Mouse (Mus musculus) ovary, adult 18-20 months (tissue): ENCODE measurements at regions not wholly inside any gene's neighbourhood (a gene's known extent, or its start where the extent isn't known, plus 50 kb on each side); places are given as distances from the start of the nearest gene placed in this dataset.

Source experiments
- DNase-seq: peaks from one replicate; pipeline ENCODE4 v3.0.0; 2022; ENCODE audit warnings: low spot score, mixed read lengths

- no peak for DNase-seq
These were observed 216.2 kb downstream of the Setd4 start for GRCm38 (mm10) chr16:93387578-93388116.

GRCm38 (mm10) chr16:93384039-93384537 lies 219.8 kb downstream of the Setd4 start:
- no peak for DNase-seq

- DNase-seq, result no peak
These were observed 220.9 kb downstream of the Setd4 start for GRCm38 (mm10) chr16:93382945-93383344.

- DNase-seq, result no peak
These were observed 222.9 kb downstream of the Setd4 start for GRCm38 (mm10) chr16:93380717-93381671.

- DNase-seq, result no peak
These were observed 223.7 kb downstream of the Setd4 start for GRCm38 (mm10) chr16:93380117-93380516.

- no peak for DNase-seq
These were observed 224.3 kb downstream of the Setd4 start for GRCm38 (mm10) chr16:93379611-93380010.

- no peak for DNase-seq
These were observed 229.2 kb downstream of the Setd4 start for GRCm38 (mm10) chr16:93374669-93375068.

- DNase-seq, result no peak
These were observed 234.1 kb downstream of the Setd4 start for GRCm38 (mm10) chr16:93369766-93370146.

- no peak for DNase-seq
These were observed 234.8 kb downstream of the Setd4 start for GRCm38 (mm10) chr16:93368824-93369765.

GRCm38 (mm10) chr16:93367995-93368394 lies 235.9 kb downstream of the Setd4 start:
- DNase-seq, result no peak

GRCm38 (mm10) chr16:93367246-93367805 lies 236.5 kb downstream of the Setd4 start:
- DNase-seq, result no peak

GRCm38 (mm10) chr16:93366383-93366941 lies 237.4 kb downstream of the Setd4 start:
- DNase-seq, result no peak

- no peak for DNase-seq
These were observed 238.5 kb downstream of the Setd4 start for GRCm38 (mm10) chr16:93365236-93365951.

- no peak for DNase-seq
These were observed 244.1 kb downstream of the Setd4 start for GRCm38 (mm10) chr16:93359772-93360171.

- no peak for DNase-seq
These were observed 245.2 kb downstream of the Setd4 start for GRCm38 (mm10) chr16:93358613-93359012.

- no peak for DNase-seq
These were observed 245.7 kb downstream of the Setd4 start for GRCm38 (mm10) chr16:93358166-93358565.

GRCm38 (mm10) chr16:93355204-93355899 lies 248.5 kb downstream of the Setd4 start:
- no peak for DNase-seq

- no peak for DNase-seq
These were observed 249.9 kb downstream of the Setd4 start for GRCm38 (mm10) chr16:93353971-93354370.

- no peak for DNase-seq
These were observed 259.3 kb downstream of the Setd4 start for GRCm38 (mm10) chr16:93344555-93344954.

GRCm38 (mm10) chr16:93342701-93343100 lies 261.2 kb downstream of the Setd4 start:
- DNase-seq, result no peak
